Mouse (Mus musculus) E14TG2a.4 (cell line): ENCODE results near the gene Phex.

ENCODE experiments used
- CTCF ChIP-seq: conservative IDR thresholded peaks from 2 replicates; pipeline ENCODE4 v1.5.1; 2014; ENCODE audit warnings: low read length
- NANOG ChIP-seq: IDR thresholded peaks from 2 replicates; pipeline ENCODE4 v1.6.1; 2014; ENCODE audit warnings: borderline replicate concordance, low read length, mixed read lengths
- POU5F1 ChIP-seq: IDR thresholded peaks from 2 replicates; pipeline ENCODE4 v1.6.1; 2014; ENCODE audit warnings: low read length, borderline replicate concordance

- TF ChIP-seq CTCF (peak; percentile 20; the same call in 1 of the 2 replicates), POU5F1 (no peak), NANOG (no peak)
Observed at GRCm38 (mm10) chrX:157462716-157463115, 47.6 kb upstream of the Phex start.
